Mouse (Mus musculus): ENCODE data around the gene Brip1. TPM values are rescaled to one million over a fixed set of nuclear protein-coding genes. Genes with fewer than 3 reads are reported as not detected.

Gene Brip1
- polyA plus RNA-seq, 2 experiments from 2014 or later: 1.4 to 2.9 TPM

GRCm38 (mm10) chr11:86106596-86106995 lies 94.4 kb downstream of the Brip1 start:
- ATAC-seq: no peak

- ATAC-seq: no peak
Measured at GRCm38 (mm10) chr11:86101191-86101590, 99.8 kb downstream of the Brip1 start.

GRCm38 (mm10) chr11:86099341-86099740 lies 101.7 kb downstream of the Brip1 start:
- ATAC-seq: no peak

GRCm38 (mm10) chr11:86088815-86089214 lies 112.2 kb downstream of the Brip1 start:
- ATAC-seq: no peak

GRCm38 (mm10) chr11:86084522-86084921 lies 116.5 kb downstream of the Brip1 start:
- ATAC-seq: no peak

GRCm38 (mm10) chr11:86078025-86078424 lies 123.0 kb downstream of the Brip1 start:
- ATAC-seq: peak; percentile 71

- no peak for ATAC-seq
Measured at GRCm38 (mm10) chr11:86076966-86077365, 124.0 kb downstream of the Brip1 start.

GRCm38 (mm10) chr11:86076403-86076802 lies 124.6 kb downstream of the Brip1 start:
- peak; percentile 78 for ATAC-seq

- no peak for ATAC-seq
Measured at GRCm38 (mm10) chr11:86075371-86075770, 125.6 kb downstream of the Brip1 start.

GRCm38 (mm10) chr11:86068651-86069050 lies 132.3 kb downstream of the Brip1 start:
- ATAC-seq: no peak

- no peak for ATAC-seq
Measured at GRCm38 (mm10) chr11:86067154-86067553, 133.8 kb downstream of the Brip1 start.

GRCm38 (mm10) chr11:86064881-86065280 lies 136.1 kb downstream of the Brip1 start:
- ATAC-seq: no peak

GRCm38 (mm10) chr11:86061243-86061642 lies 139.8 kb downstream of the Brip1 start:
- ATAC-seq: no peak

- ATAC-seq: no peak
Measured at GRCm38 (mm10) chr11:86059123-86059522, 141.9 kb downstream of the Brip1 start.

GRCm38 (mm10) chr11:86055806-86056205 lies 145.2 kb downstream of the Brip1 start:
- ATAC-seq: no peak

GRCm38 (mm10) chr11:86051383-86051782 lies 149.6 kb downstream of the Brip1 start:
- ATAC-seq: no peak

GRCm38 (mm10) chr11:86050430-86051280 lies 150.3 kb downstream of the Brip1 start:
- ATAC-seq: no peak

- no peak for ATAC-seq
Measured at GRCm38 (mm10) chr11:86039994-86040393, 161.0 kb downstream of the Brip1 start.

GRCm38 (mm10) chr11:86039355-86039754 lies 161.6 kb downstream of the Brip1 start:
- ATAC-seq: no peak

GRCm38 (mm10) chr11:86038701-86039100 lies 162.3 kb downstream of the Brip1 start:
- no peak for ATAC-seq

- ATAC-seq: no peak
Measured at GRCm38 (mm10) chr11:86032910-86033309, 168.1 kb downstream of the Brip1 start.

- ATAC-seq: no peak
Measured at GRCm38 (mm10) chr11:86028034-86028433, 173.0 kb downstream of the Brip1 start.

- no peak for ATAC-seq
Measured at GRCm38 (mm10) chr11:86026556-86027194, 174.3 kb downstream of the Brip1 start.

- ATAC-seq: no peak
Measured at GRCm38 (mm10) chr11:86022439-86022838, 178.6 kb downstream of the Brip1 start.
